Mouse (Mus musculus): Measurements from ENCODE around the gene Mdh1b.
A peak's percentile ranks its signal among the peaks of the same experiment; 100 is the strongest.

Gene Mdh1b

DNA sequence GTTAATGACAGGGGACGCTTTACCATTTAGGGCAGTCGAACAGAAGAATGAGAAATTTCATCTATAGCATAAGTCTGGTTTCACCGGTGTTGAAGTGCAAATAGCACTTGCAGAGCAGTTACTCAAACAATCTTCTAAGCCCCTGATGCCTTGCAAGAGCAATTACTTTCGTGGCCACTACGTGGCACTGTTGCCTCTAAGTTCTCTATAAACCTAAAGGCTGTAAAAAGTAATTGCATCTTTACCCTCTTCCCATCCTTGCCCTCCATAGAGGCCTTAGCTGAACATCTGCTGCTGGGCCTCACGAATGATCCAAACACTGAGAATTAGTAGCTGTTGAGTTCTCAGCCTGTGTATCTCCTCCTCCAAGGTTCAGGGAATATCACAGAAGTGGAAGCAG, 72.1 kb downstream of the Mdh1b start:
- peak; percentile 58 for DNase-seq (ENCODE audit: low spot score)

All from layer of hippocampus, adult 11-12 months (tissue).